Mouse (Mus musculus) liver, embryonic 14.5 days (tissue): ENCODE measurements at regions not wholly inside any gene's neighbourhood (a gene's known extent, or its start where the extent isn't known, plus 50 kb on each side); places are given as distances from the start of the nearest gene placed in this dataset.

Experiments
- CTCF ChIP-seq: IDR thresholded peaks from 2 replicates; pipeline ENCODE4 v1.5.1; 2016; ENCODE audit warnings: antibody characterized with exemption, low read depth, control low read depth
- EP300 ChIP-seq: IDR thresholded peaks from 2 replicates; pipeline ENCODE4 v1.6.1; 2016; ENCODE audit warnings: antibody characterized with exemption, low read depth

DNA sequence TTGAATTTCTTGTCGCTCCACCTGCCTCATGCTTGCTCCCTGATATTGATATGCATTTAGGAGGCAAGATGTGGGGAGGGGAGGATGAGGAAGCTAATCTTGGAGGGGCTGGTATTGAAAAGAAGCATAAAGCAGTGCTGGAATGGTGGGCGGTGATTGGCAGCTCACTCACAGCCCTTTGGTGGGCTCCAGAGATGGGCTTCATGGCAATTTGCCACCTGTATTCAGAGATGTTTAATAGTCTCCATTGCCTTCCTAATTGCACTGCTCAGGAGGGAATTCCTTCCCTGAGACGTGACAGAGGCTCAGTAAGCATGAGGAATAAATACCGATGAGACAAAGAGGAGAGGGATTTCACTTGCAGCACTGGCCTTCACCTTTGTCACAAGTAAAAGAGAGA lies 146.0 kb downstream of the Bcat1 start:
- no peak for TF ChIP-seq EP300
- no peak for TF ChIP-seq CTCF
